Mouse (Mus musculus): ENCODE data around the gene Xxylt1. TPM values are rescaled to one million over a fixed set of nuclear protein-coding genes. Genes with fewer than 3 reads are reported as not detected.

The Xxylt1 gene
- polyA plus RNA-seq, 1 experiment from 2014 or later: 14.3 TPM

DNA sequence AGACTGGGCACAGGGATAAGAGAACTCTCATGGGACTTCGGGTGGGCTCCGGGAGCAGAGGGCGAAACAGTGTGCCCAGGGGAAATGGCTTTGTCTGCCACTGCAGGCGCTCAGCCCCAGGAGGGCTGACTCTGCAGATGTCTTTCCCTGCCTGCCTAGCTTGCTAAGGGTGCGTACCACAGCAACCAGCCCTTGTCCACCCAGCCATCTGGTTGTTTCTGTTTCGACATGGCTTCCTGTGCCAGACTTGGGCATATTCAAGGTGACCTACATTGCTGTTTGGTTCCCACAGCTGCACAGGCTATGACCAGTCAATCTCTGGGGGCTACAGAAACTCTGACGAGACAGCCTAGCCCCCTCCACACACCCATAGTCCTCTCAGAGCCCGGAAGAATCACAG, 118.7 kb downstream of the Xxylt1 start:
- Histone ChIP-seq H3K4me3 (ENCODE audit: low read depth, low read length) (no peak overlapping the region), H3K27ac (ENCODE audit: low read depth, low read length) (no peak overlapping the region), H3K4me1 (replicated peaks; ENCODE audit: control insufficient read depth, insufficient read depth, low read length) (peaks cover 8% of the 10 kb centered on the region; the same call in 1 of the 2 replicates), H3K9me3 (ENCODE audit: control insufficient read depth) (no peaks in the 10 kb centered on the region), H3K9ac (ENCODE audit: low read depth, low read length) (no peak overlapping the region), H3K36me3 (ENCODE audit: control insufficient read depth, insufficient read depth) (no peaks in the 10 kb centered on the region; the same call in 1 of the 2 replicates), H3K27me3 (replicated peaks; ENCODE audit: control insufficient read depth, insufficient read depth, low read length) (no peaks in the 10 kb centered on the region), H3K4me2 (replicated peaks; ENCODE audit: low read depth) (no peak overlapping the region)
- ATAC-seq: no peak
- WGBS: 89% methylated on average over 8 of the region's 8 CpGs
- no peak for TF ChIP-seq CTCF (IDR thresholded peaks at IDR 0.05; ENCODE audit: low read depth)

GRCm38 (mm10) chr16:30961176-30961575, 120.1 kb downstream of the Xxylt1 start:
- Histone ChIP-seq H3K27ac (ENCODE audit: low read depth, low read length) (no peak overlapping the region), H3K9ac (ENCODE audit: low read depth, low read length) (no peak overlapping the region), H3K4me2 (replicated peaks; ENCODE audit: low read depth) (no peak overlapping the region), H3K27me3 (replicated peaks; ENCODE audit: control insufficient read depth, insufficient read depth, low read length) (no peaks in the 10 kb centered on the region), H3K4me3 (ENCODE audit: low read depth, low read length) (no peak overlapping the region), H3K4me1 (replicated peaks; ENCODE audit: control insufficient read depth, insufficient read depth, low read length) (peaks cover 8% of the 10 kb centered on the region; the same call in 1 of the 2 replicates), H3K36me3 (ENCODE audit: control insufficient read depth, insufficient read depth) (peaks cover 12% of the 10 kb centered on the region; the same call in 1 of the 2 replicates), H3K9me3 (ENCODE audit: control insufficient read depth) (no peaks in the 10 kb centered on the region)
- TF ChIP-seq CTCF (IDR thresholded peaks at IDR 0.05; ENCODE audit: low read depth): no peak
- ATAC-seq: no peak
- 94% methylated on average over 8 of the region's 8 CpGs for WGBS

GRCm38 (mm10) chr16:30960266-30960665, 121.0 kb downstream of the Xxylt1 start:
- Histone ChIP-seq H3K4me1 (replicated peaks; ENCODE audit: control insufficient read depth, insufficient read depth, low read length) (peaks cover 8% of the 10 kb centered on the region; the same call in 1 of the 2 replicates), H3K36me3 (ENCODE audit: control insufficient read depth, insufficient read depth) (peaks cover 13% of the 10 kb centered on the region; the same call in 1 of the 2 replicates), H3K27me3 (replicated peaks; ENCODE audit: control insufficient read depth, insufficient read depth, low read length) (no peaks in the 10 kb centered on the region), H3K4me3 (ENCODE audit: low read depth, low read length) (no peak overlapping the region), H3K4me2 (replicated peaks; ENCODE audit: low read depth) (no peak overlapping the region; the same call in 1 of the 2 replicates), H3K27ac (ENCODE audit: low read depth, low read length) (peak overlapping the region; percentile 47), H3K9ac (ENCODE audit: low read depth, low read length) (no peak overlapping the region), H3K9me3 (ENCODE audit: control insufficient read depth) (no peaks in the 10 kb centered on the region)
- 82% methylated on average over 4 of the region's 4 CpGs for WGBS
- no peak for ATAC-seq
- TF ChIP-seq CTCF (IDR thresholded peaks at IDR 0.05; ENCODE audit: low read depth): no peak

DNA sequence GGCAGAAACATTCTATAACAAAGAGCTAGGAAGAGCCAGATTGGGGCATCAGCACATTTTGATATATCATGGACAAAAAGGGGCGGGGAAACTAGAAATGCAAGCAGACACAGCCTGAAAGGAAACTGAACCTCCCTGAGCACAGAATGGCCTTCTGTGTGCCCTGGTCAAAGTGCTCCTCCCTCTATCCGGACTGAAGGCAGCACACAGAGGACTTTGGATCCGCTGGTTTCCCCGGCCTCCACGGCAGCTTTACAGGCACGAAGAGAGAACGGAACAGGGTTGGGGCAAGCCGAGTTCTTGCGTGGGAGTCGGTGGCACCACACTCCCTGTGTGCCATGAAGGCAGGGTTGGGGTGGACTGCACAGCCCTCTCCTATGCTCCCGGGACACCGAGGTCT, 121.5 kb downstream of the Xxylt1 start:
- no peak overlapping the region for H3K4me3 ChIP-seq (ENCODE audit: low read depth, low read length)
- no peak overlapping the region for H3K9ac ChIP-seq (ENCODE audit: low read depth, low read length)

DNA sequence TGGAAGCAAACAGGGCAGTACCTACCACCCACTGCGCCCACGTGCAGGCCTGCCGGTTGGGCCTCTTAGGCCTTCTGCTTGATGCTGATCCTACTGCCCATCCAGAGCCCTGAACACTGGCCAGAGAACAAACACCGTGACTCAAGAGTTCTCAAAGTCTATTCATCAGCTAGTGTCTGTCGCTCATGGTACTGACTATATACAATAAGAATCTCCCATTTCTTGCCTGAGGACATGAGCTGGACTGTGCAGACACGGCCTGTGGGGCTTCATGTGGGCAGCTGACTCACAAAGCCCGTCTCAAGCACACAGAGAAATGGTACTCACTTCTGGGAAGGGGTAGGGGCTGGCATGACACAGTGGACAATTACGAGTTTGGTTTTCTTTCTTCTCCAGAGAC, 125.1 kb downstream of the Xxylt1 start:
- H3K27me3 ChIP-seq (replicated peaks; ENCODE audit: control insufficient read depth, insufficient read depth, low read length): no peaks in the 10 kb centered on the region
- no peak overlapping the region for H3K9ac ChIP-seq (ENCODE audit: low read depth, low read length)
- ATAC-seq: no peak
- peaks cover 13% of the 10 kb centered on the region; the same call in 1 of the 2 replicates for H3K36me3 ChIP-seq (ENCODE audit: control insufficient read depth, insufficient read depth)
- no peaks in the 10 kb centered on the region for H3K9me3 ChIP-seq (ENCODE audit: control insufficient read depth)
- 91% methylated on average over 8 of the region's 8 CpGs for WGBS
- no peak overlapping the region for H3K27ac ChIP-seq (ENCODE audit: low read depth, low read length)
- H3K4me2 ChIP-seq (replicated peaks; ENCODE audit: low read depth): no peak overlapping the region
- H3K4me3 ChIP-seq (ENCODE audit: low read depth, low read length): no peak overlapping the region
- H3K4me1 ChIP-seq (replicated peaks; ENCODE audit: control insufficient read depth, insufficient read depth, low read length): peaks cover 8% of the 10 kb centered on the region; the same call in 1 of the 2 replicates
- TF ChIP-seq CTCF (IDR thresholded peaks at IDR 0.05; ENCODE audit: low read depth): no peak

More for the DNA sequence above, 121.5 kb downstream of the Xxylt1 start:
- peak overlapping the region; percentile 47 for H3K27ac ChIP-seq (ENCODE audit: low read depth, low read length)
- H3K4me2 ChIP-seq (replicated peaks; ENCODE audit: low read depth): peak overlapping the region; percentile 25
- TF ChIP-seq CTCF (IDR thresholded peaks at IDR 0.05; ENCODE audit: low read depth): no peak
- peak; percentile 85 for ATAC-seq
- H3K9me3 ChIP-seq (ENCODE audit: control insufficient read depth): no peaks in the 10 kb centered on the region
- 36% methylated on average over 12 of the region's 12 CpGs for WGBS
- no peaks in the 10 kb centered on the region for H3K27me3 ChIP-seq (replicated peaks; ENCODE audit: control insufficient read depth, insufficient read depth, low read length)
- H3K36me3 ChIP-seq (ENCODE audit: control insufficient read depth, insufficient read depth): peaks cover 13% of the 10 kb centered on the region; the same call in 1 of the 2 replicates
- peaks cover 8% of the 10 kb centered on the region; the same call in 1 of the 2 replicates for H3K4me1 ChIP-seq (replicated peaks; ENCODE audit: control insufficient read depth, insufficient read depth, low read length)

GRCm38 (mm10) chr16:30948636-30949035, 132.6 kb downstream of the Xxylt1 start:
- H3K4me3 ChIP-seq (ENCODE audit: low read depth, low read length): no peak overlapping the region
- H3K4me1 ChIP-seq (replicated peaks; ENCODE audit: control insufficient read depth, insufficient read depth, low read length): no peaks in the 10 kb centered on the region
- no peak overlapping the region for H3K4me2 ChIP-seq (replicated peaks; ENCODE audit: low read depth)
- no peaks in the 10 kb centered on the region for H3K9me3 ChIP-seq (ENCODE audit: control insufficient read depth)
- ATAC-seq: no peak
- H3K27me3 ChIP-seq (replicated peaks; ENCODE audit: control insufficient read depth, insufficient read depth, low read length): no peaks in the 10 kb centered on the region
- TF ChIP-seq CTCF (IDR thresholded peaks at IDR 0.05; ENCODE audit: low read depth): no peak
- no peak overlapping the region for H3K27ac ChIP-seq (ENCODE audit: low read depth, low read length)
- no peaks in the 10 kb centered on the region for H3K36me3 ChIP-seq (ENCODE audit: control insufficient read depth, insufficient read depth)
- no peak overlapping the region for H3K9ac ChIP-seq (ENCODE audit: low read depth, low read length)
- WGBS: 74% methylated on average over 1 of the region's 1 CpGs

All from intestine, postnatal 0 days (tissue).